Mouse (Mus musculus) heart, embryonic 12.5 days (tissue): ENCODE data around the gene Slc16a6. TPM values are rescaled to one million over a fixed set of nuclear protein-coding genes. Genes with fewer than 3 reads are reported as not detected.

Experiments
- ATAC-seq: fragments of 200-750 bp; cut with Nextera tagmentation; 2 replicates; pipeline ENCODE4 v1.8.0; 2017; ENCODE audit warnings: moderate TSS enrichment, moderate library complexity; ENCODE audit not compliant: insufficient number of reproducible peaks, low FRiP score
- H3K27ac ChIP-seq: fragments of 300-500 bp; sonication (generic); 2 replicates; pipeline ENCODE4 v1.5.1; 2016; ENCODE audit warnings: mild to moderate bottlenecking, moderate library complexity; ENCODE audit not compliant: poor library complexity, severe bottlenecking
- H3K27me3 ChIP-seq: fragments of 300-500 bp; sonication (generic); replicated peaks from 2 replicates; pipeline ENCODE4 v1.6.1; 2016; ENCODE audit warnings: mild to moderate bottlenecking, moderate library complexity
- H3K36me3 ChIP-seq: fragments of 300-500 bp; sonication (generic); 2 replicates; pipeline ENCODE4 v1.6.1; 2016; ENCODE audit warnings: mild to moderate bottlenecking, moderate library complexity
- H3K4me1 ChIP-seq: fragments of 300-500 bp; sonication (generic); replicated peaks from 2 replicates; pipeline ENCODE4 v1.6.1; 2016; ENCODE audit warnings: mild to moderate bottlenecking
- H3K4me2 ChIP-seq: fragments of 300-500 bp; sonication (generic); 2 replicates; pipeline ENCODE4 v1.6.1; 2016; ENCODE audit warnings: mild to moderate bottlenecking, moderate library complexity
- H3K4me3 ChIP-seq: fragments of 300-500 bp; sonication (generic); 2 replicates; pipeline ENCODE4 v1.5.1; 2016; ENCODE audit warnings: mild to moderate bottlenecking
- H3K9ac ChIP-seq: fragments of 300-500 bp; sonication (generic); 2 replicates; pipeline ENCODE4 v1.6.1; 2016; ENCODE audit warnings: mild to moderate bottlenecking, moderate library complexity
- H3K9me3 ChIP-seq: fragments of 300-500 bp; sonication (generic); replicated peaks from 2 replicates; pipeline ENCODE4 v1.6.1; 2016; ENCODE audit warnings: mild to moderate bottlenecking, moderate library complexity
- WGBS: fragments of 180-500 bp; shearing (Covaris S2); methylation state at CpG from one replicate; pipeline ENCODE4 v1.1.7; 2016; 5-methylcytosine and 5-hydroxymethylcytosine counted together
- polyA plus RNA-seq: library from polyadenylated mRNA; unstranded; fragments of >200 nt; fragmentation: Nextera tagmentation; extraction: Ambion mirVana; gene quantifications from 2 replicates; pipeline ENCODE4 v1.2.1, GENCODE M21; 2016

Slc16a6 gene
- polyA plus RNA-seq, 1 experiment from 2014 or later = 11.9 TPM

DNA sequence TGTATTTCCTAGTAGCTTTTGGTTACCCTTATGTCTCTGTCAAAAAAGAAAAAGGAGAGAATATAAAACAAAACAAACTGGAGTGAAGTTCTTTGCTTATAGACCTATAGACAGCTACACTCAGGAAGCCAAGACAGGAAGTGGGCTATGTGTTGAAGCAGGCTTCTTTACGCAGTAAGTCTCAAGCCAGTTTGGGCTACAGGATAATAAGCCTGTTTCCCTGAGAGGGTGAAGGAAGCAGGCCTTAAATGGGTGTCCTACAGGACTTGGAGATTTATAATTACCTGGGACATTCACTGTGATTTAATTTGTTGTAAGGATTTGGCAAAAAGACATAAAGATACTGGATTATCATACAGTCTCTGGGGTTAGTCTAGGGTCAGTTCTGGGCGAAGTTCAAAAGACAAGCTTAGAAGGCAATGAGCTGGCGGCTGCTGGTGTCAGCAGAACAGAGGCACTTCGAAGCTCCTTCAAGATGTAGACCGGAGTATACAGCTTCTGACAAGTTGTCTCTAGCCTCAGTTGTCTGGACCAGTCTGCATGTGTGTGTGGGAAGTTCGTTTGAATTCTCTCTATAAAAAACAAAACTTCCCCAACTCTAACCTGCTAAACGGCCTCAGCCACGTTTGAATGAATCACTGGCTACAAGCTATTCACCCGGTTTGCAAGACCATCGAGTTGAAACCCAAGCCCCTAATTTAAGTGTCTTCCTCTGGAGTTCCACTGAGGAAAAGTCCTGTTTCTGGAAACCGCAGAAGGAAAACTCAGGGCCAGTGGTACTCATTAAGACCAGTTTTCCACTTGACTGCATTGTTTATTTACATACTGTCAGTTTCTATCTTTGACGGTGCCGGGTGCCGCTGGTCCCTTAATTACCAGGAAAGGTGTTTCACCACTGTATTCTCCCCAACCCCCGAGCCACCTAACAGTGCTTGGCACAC lies 2.2 kb downstream of the Slc16a6 start:
- Histone ChIP-seq H3K9me3 (no peaks in the 10 kb centered on the region), H3K9ac (peak overlapping the region; percentile 80; the same call in 1 of the 2 replicates), H3K4me1 (peaks cover 15% of the 10 kb centered on the region), H3K27ac (no peak overlapping the region), H3K4me2 (peak overlapping the region; percentile 79), H3K27me3 (no peaks in the 10 kb centered on the region), H3K4me3 (peak overlapping the region; percentile 91), H3K36me3 (no peaks in the 10 kb centered on the region)
- ATAC-seq = no peak
- whole genome bisulfite sequencing = 25% methylated on average over 15 of the region's 15 CpGs

DNA sequence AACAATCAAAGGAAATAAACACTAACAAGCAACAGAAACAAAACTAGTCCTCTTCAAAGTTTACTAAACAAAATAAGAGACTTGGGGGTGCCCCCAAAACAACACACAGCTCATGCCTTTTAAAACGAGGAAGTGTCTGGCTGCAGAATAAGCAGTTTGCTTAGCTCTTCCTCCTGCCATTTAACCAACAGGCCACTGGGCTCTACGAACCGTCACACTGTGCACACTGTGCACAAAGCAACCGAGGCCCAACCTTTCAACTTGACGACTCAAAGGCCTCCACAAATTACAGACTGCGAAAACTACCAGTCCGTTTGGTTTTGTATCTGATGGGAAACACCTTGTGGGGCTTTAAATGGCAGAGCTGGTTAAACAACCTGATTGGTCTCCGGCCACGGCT lies 3.2 kb downstream of the Slc16a6 start:
- H3K9ac ChIP-seq = no peak overlapping the region
- WGBS = 68% methylated on average over 9 of the region's 9 CpGs
- H3K27ac ChIP-seq = no peak overlapping the region
- H3K4me1 ChIP-seq = peaks cover 13% of the 10 kb centered on the region
- H3K4me2 ChIP-seq = no peak overlapping the region
- no peaks in the 10 kb centered on the region for H3K9me3 ChIP-seq
- no peaks in the 10 kb centered on the region for H3K27me3 ChIP-seq
- ATAC-seq = no peak
- H3K4me3 ChIP-seq = no peak overlapping the region
- no peaks in the 10 kb centered on the region for H3K36me3 ChIP-seq

DNA sequence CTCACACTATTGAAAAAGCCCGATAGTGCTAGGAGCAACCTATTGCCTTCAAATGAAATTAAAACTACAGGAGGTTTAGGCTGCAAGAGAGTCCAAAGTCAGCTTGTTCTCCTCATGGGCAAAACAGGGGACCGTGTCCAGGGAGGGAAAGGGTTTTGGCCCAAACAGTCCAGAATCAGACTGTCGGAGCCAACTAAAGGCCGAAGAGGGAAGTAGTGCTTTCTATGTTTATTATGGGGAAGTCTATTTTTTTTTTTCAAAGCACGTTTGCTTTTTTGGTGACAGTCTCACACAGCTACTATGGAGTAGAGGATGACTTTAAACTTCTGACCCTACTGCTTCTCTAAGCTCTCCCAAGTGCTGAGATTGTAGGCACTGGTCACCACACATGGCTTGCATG lies 5.3 kb downstream of the Slc16a6 start:
- no peak overlapping the region for H3K4me2 ChIP-seq
- H3K4me3 ChIP-seq = no peak overlapping the region
- H3K27me3 ChIP-seq = no peaks in the 10 kb centered on the region
- no peak overlapping the region for H3K9ac ChIP-seq
- no peaks in the 10 kb centered on the region for H3K9me3 ChIP-seq
- no peak for ATAC-seq
- no peak overlapping the region for H3K27ac ChIP-seq
- WGBS = 82% methylated on average over 5 of the region's 5 CpGs
- H3K36me3 ChIP-seq = peaks cover 7% of the 10 kb centered on the region
- H3K4me1 ChIP-seq = peaks cover 16% of the 10 kb centered on the region

DNA sequence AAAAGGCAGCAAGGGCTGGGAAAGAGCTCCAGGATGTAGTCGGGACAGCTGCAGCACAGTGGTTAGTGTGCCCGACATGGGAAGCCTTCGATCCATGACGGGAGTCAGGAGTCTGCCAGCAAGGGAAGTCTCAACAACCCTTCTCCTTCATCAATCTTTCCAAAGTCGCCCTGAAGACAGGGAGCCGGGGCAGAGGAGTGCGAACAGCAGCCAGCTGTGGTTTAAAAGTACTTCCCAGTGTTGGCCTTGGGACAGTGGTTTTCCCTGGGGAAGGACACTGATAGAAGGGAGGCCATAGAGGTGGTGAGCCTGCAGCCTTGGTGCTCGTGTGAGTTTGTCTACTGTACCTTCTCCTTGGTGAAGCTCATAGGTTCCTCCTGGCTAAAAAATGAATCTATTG lies 6.4 kb downstream of the Slc16a6 start:
- Histone ChIP-seq H3K36me3 (peaks cover 19% of the 10 kb centered on the region), H3K9me3 (no peaks in the 10 kb centered on the region), H3K4me2 (no peak overlapping the region), H3K27ac (no peak overlapping the region), H3K4me3 (no peak overlapping the region), H3K4me1 (peaks cover 14% of the 10 kb centered on the region), H3K9ac (no peak overlapping the region), H3K27me3 (no peaks in the 10 kb centered on the region)
- 60% methylated on average over 8 of the region's 8 CpGs for WGBS
- no peak for ATAC-seq

DNA sequence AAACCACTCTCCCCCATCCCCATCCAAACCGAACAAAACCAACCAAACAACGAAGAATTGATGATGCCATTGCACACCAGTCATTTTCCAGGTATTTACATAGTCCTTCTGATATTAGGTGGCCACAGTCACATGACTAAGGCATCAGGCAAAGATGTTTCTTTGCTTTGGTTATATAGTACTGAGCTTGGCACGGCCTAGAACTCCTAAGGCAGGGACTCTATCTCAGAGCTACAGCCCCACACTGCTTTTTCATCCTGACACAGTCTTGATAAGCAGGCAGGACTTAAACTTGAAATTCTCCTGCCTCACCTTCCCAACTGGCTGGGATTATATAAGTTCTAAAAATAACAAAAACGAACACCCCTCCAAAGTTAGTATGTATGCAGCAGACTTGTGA lies 8.3 kb downstream of the Slc16a6 start:
- 83% methylated on average over 4 of the region's 4 CpGs for WGBS

DNA sequence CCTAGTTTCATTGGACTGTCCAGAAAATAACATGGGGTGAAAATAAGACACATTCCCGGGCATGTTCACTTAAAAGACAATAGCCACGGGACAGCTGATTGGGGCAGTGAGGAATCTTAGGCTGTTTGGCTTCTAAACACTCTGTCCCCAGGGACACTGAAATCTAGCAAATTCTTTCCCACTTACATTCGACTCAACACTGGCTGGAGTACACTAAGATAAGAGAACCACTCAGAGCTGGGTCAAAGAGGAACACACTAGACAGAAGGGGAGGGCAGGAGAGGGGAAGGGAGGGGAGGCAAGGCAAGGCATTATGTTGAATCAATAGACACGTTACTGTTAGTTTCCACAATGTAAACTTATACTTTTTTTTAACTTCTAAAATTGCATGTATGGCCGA lies 12.8 kb downstream of the Slc16a6 start:
- 14% methylated on average over 5 of the region's 5 CpGs for whole genome bisulfite sequencing
- H3K36me3 ChIP-seq = peaks cover 49% of the 10 kb centered on the region
- no peaks in the 10 kb centered on the region for H3K9me3 ChIP-seq
- peak overlapping the region; percentile 41; the same call in 1 of the 2 replicates for H3K27ac ChIP-seq
- peaks cover 17% of the 10 kb centered on the region for H3K4me1 ChIP-seq
- peak; percentile 83 for ATAC-seq
- H3K9ac ChIP-seq = no peak overlapping the region
- no peak overlapping the region for H3K4me3 ChIP-seq
- H3K27me3 ChIP-seq = no peaks in the 10 kb centered on the region
- no peak overlapping the region for H3K4me2 ChIP-seq

More for the DNA sequence above, 8.3 kb downstream of the Slc16a6 start:
- Histone ChIP-seq H3K9me3 (no peaks in the 10 kb centered on the region), H3K27ac (no peak overlapping the region), H3K27me3 (no peaks in the 10 kb centered on the region), H3K4me2 (no peak overlapping the region), H3K36me3 (peaks cover 25% of the 10 kb centered on the region), H3K4me3 (no peak overlapping the region), H3K9ac (no peak overlapping the region), H3K4me1 (peaks cover 11% of the 10 kb centered on the region)
- ATAC-seq = 0 out of 2 replicates have a peak, but pooled peaks have one; percentile 64

DNA sequence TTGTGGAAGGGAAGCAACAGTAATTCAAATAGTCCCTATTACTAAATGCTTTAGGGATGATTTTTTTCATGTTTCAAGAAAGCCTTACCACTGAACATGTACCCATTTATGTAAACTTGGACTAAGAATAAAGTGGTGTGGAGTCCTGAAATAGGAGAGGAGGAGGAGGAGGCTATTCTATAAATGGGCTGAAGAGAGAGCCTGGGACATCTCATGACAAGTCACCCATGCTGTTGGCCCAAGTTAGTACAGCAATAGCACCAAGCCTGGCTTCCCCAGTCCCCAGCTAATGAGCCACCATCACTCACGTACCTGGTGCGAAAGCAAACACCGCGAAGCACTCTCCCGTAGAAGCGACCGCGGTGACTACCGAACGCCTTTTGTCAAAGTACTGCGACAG lies 15.2 kb downstream of the Slc16a6 start:
- Histone ChIP-seq H3K4me1 (peaks cover 15% of the 10 kb centered on the region), H3K4me3 (no peak overlapping the region), H3K9ac (no peak overlapping the region), H3K27ac (no peak overlapping the region), H3K9me3 (no peaks in the 10 kb centered on the region), H3K27me3 (no peaks in the 10 kb centered on the region), H3K36me3 (peaks cover 61% of the 10 kb centered on the region), H3K4me2 (no peak overlapping the region)
- ATAC-seq = no peak
- 91% methylated on average over 11 of the region's 11 CpGs for WGBS

DNA sequence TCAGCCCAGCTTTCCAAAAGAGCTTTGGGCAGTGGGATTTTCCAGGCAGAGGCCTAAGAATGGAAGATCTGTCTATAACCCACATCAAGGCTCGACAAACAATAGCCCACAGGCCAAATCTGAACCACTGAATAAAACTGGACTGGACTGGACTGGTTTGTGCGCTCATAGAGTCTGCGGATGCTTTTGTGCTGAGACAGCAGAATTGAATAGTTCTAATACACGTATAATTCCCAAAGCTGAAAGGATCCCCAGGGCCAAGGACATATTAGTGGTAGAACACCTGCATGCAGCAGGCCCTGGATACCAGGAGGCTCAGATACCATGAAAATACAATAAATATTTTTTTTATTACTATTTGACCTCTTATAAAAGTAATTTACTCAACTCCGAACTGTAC lies 17.1 kb downstream of the Slc16a6 start:
- ATAC-seq = no peak
- Histone ChIP-seq H3K27ac (no peak overlapping the region), H3K27me3 (no peaks in the 10 kb centered on the region), H3K4me3 (no peak overlapping the region), H3K36me3 (peaks cover 54% of the 10 kb centered on the region), H3K4me2 (no peak overlapping the region), H3K4me1 (peaks cover 15% of the 10 kb centered on the region), H3K9me3 (no peaks in the 10 kb centered on the region), H3K9ac (no peak overlapping the region)
- 90% methylated on average over 5 of the region's 5 CpGs for WGBS

DNA sequence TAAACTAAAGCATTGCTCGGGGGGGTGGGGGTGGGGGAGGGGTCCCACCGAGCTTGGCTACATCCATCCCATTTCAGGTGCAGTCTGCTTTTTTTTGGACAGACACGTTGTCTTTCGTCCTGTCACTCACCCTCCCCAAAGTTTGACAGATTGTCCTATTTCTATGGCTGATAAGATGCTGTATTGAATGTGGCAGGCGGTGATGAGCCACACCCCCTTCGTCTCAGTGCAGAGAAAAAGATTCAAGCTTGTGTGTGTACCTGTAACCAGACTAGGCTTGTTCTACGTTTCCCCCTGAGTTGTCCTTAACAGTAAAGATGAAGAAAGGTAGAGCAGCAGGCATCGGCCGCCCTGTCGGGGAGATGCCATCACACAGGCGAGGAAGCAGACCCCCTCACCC lies 22.2 kb downstream of the Slc16a6 start:
- Histone ChIP-seq H3K9ac (no peak overlapping the region), H3K9me3 (no peaks in the 10 kb centered on the region), H3K4me2 (no peak overlapping the region), H3K4me3 (no peak overlapping the region), H3K27ac (no peak overlapping the region), H3K4me1 (no peaks in the 10 kb centered on the region), H3K36me3 (peaks cover 34% of the 10 kb centered on the region), H3K27me3 (no peaks in the 10 kb centered on the region)
- 78% methylated on average over 11 of the region's 11 CpGs for WGBS
- ATAC-seq = no peak

DNA sequence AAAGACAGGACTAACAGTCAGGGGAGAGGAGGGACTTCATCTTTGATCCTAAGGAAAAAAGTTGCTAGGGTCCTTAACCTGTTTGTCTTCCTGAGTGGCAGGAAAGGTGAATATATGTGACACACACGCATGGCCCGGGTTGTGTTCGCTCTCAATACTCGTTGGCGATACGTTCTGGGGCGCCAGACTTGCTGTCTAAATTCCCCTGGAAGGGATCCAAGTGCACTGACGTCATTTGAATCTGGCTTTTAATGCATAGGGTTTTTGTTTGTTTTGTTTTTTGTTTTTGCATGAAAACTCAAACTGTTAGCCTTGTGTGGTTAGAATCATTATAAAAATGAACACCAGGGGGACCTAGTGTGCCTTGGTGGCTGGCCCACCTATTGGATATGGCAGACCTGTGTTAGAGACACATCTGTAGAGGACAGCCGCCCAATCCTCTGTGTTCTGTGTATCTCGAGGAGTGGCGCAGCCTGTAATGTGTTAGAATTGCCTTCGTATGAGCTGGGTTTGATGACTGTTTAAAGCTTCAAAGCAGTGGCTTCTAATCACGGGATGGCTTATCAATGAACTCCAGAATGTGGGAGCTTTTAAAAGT lies 27.9 kb downstream of the Slc16a6 start:
- WGBS = 47% methylated on average over 13 of the region's 13 CpGs
- no peak overlapping the region for H3K9ac ChIP-seq
- ATAC-seq = 0 out of 2 replicates have a peak, but pooled peaks have one; percentile 27
- H3K9me3 ChIP-seq = no peaks in the 10 kb centered on the region
- no peaks in the 10 kb centered on the region for H3K27me3 ChIP-seq
- no peak overlapping the region for H3K4me3 ChIP-seq
- peaks cover 12% of the 10 kb centered on the region for H3K4me1 ChIP-seq
- no peaks in the 10 kb centered on the region; the same call in 1 of the 2 replicates for H3K36me3 ChIP-seq
- no peak overlapping the region for H3K4me2 ChIP-seq
- H3K27ac ChIP-seq = no peak overlapping the region

DNA sequence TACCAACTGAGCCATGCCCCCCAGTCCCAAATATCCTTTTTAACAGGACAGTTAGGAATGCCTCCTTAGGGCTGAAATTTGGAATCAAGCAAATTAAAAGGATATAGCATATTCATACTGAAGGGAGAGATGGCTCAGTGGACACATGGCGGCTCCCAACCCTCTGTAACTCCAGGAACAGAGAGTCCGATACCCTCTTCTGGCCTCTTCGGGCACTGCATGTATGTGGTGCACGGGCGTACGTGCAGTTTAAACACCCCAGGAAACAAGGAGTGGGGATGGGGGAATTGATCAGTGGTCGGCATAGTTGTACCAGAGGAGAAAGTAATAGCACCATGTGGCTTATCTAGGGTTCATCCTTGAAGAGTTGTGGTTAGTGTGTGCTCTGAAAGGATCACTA lies 28.8 kb downstream of the Slc16a6 start:
- peaks cover 16% of the 10 kb centered on the region for H3K4me1 ChIP-seq
- H3K27me3 ChIP-seq = no peaks in the 10 kb centered on the region
- H3K27ac ChIP-seq = no peak overlapping the region
- WGBS = 60% methylated on average over 7 of the region's 7 CpGs
- H3K4me3 ChIP-seq = no peak overlapping the region
- no peaks in the 10 kb centered on the region; the same call in 1 of the 2 replicates for H3K36me3 ChIP-seq
- no peak overlapping the region for H3K9ac ChIP-seq
- no peak overlapping the region for H3K4me2 ChIP-seq
- no peak for ATAC-seq
- no peaks in the 10 kb centered on the region for H3K9me3 ChIP-seq
